Mouse (Mus musculus) embryonic facial prominence, embryonic 13.5 days (tissue): ENCODE data around the gene Ctrc. TPM values are rescaled to one million over a fixed set of nuclear protein-coding genes. Genes with fewer than 3 reads are reported as not detected.

Experiments
- ATAC-seq: fragments of 200-750 bp; cut with Nextera tagmentation; 2 replicates; pipeline ENCODE4 v1.8.0; 2017; ENCODE audit warnings: low read depth; ENCODE audit not compliant: insufficient number of reproducible peaks, insufficient read depth, low FRiP score, low TSS enrichment
- H3K27ac ChIP-seq: fragments of 300-500 bp; sonication (generic); 2 replicates; pipeline ENCODE4 v1.5.1; 2015; ENCODE audit warnings: moderate library complexity, mild to moderate bottlenecking, inconsistent platforms
- H3K27me3 ChIP-seq: fragments of 300-500 bp; sonication (generic); 2 replicates; pipeline ENCODE4 v1.6.1; 2015; ENCODE audit warnings: mild to moderate bottlenecking, inconsistent platforms
- H3K36me3 ChIP-seq: fragments of 300-500 bp; sonication (generic); 2 replicates; pipeline ENCODE4 v1.6.1; 2015; ENCODE audit warnings: mild to moderate bottlenecking, inconsistent platforms
- H3K4me1 ChIP-seq: fragments of 300-500 bp; sonication (generic); 2 replicates; pipeline ENCODE4 v1.6.1; 2015; ENCODE audit warnings: inconsistent platforms
- H3K4me2 ChIP-seq: fragments of 300-500 bp; sonication (generic); 2 replicates; pipeline ENCODE4 v1.6.1; 2015; ENCODE audit warnings: moderate library complexity, mild to moderate bottlenecking, inconsistent platforms
- H3K4me3 ChIP-seq: fragments of 300-500 bp; sonication (generic); 2 replicates; pipeline ENCODE4 v1.5.1; 2015; ENCODE audit warnings: mild to moderate bottlenecking, inconsistent platforms
- H3K9ac ChIP-seq: fragments of 300-500 bp; sonication (generic); 2 replicates; pipeline ENCODE4 v1.6.1; 2015; ENCODE audit warnings: mild to moderate bottlenecking, inconsistent platforms
- H3K9me3 ChIP-seq: fragments of 300-500 bp; sonication (generic); 2 replicates; pipeline ENCODE4 v1.6.1; 2016; ENCODE audit warnings: inconsistent platforms
- WGBS: fragments of 180-500 bp; shearing (Covaris S2); methylation state at CpG from one replicate; pipeline ENCODE4 v1.1.7; 2015; ENCODE audit warnings: mixed read lengths; 5-methylcytosine and 5-hydroxymethylcytosine counted together
- polyA plus RNA-seq: library from polyadenylated mRNA; unstranded; fragments of >200 nt; fragmentation: Nextera tagmentation; extraction: Ambion mirVana; gene quantifications from 2 replicates; pipeline ENCODE4 v1.2.1, GENCODE M21; 2015

Ctrc gene
- polyA plus RNA-seq, 1 experiment from 2014 or later = not detected

DNA sequence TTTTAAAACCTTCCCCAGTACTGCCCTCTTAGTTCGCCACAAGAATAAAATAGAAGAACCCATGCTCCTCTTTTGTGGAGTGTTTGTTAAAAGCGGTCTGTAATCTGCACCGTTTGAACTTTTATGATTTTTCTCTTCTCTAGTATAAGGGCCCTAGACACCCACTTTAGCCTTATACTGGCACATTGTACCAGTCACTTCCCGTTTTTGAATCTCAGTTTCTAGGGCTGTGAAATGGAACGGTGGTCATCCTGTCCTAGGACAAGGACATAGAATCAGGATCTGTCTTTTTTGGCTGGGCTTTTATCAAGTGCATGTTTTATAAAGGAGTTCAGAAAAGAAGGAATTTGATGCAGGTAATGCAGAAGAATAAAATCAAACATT, 52.0 kb downstream of the Ctrc start:
- H3K4me1 ChIP-seq = peaks cover 26% of the 10 kb centered on the region
- no peaks in the 10 kb centered on the region for H3K9me3 ChIP-seq
- no peaks in the 10 kb centered on the region for H3K27me3 ChIP-seq
- ATAC-seq = no peak
- H3K4me2 ChIP-seq = peak overlapping the region; percentile 61
- peaks cover 21% of the 10 kb centered on the region for H3K36me3 ChIP-seq
- WGBS = 18% methylated on average over 5 of the region's 5 CpGs
- H3K27ac ChIP-seq = peak overlapping the region; percentile 94
- H3K9ac ChIP-seq = peak overlapping the region; percentile 74
- H3K4me3 ChIP-seq = peak overlapping the region; percentile 69

DNA sequence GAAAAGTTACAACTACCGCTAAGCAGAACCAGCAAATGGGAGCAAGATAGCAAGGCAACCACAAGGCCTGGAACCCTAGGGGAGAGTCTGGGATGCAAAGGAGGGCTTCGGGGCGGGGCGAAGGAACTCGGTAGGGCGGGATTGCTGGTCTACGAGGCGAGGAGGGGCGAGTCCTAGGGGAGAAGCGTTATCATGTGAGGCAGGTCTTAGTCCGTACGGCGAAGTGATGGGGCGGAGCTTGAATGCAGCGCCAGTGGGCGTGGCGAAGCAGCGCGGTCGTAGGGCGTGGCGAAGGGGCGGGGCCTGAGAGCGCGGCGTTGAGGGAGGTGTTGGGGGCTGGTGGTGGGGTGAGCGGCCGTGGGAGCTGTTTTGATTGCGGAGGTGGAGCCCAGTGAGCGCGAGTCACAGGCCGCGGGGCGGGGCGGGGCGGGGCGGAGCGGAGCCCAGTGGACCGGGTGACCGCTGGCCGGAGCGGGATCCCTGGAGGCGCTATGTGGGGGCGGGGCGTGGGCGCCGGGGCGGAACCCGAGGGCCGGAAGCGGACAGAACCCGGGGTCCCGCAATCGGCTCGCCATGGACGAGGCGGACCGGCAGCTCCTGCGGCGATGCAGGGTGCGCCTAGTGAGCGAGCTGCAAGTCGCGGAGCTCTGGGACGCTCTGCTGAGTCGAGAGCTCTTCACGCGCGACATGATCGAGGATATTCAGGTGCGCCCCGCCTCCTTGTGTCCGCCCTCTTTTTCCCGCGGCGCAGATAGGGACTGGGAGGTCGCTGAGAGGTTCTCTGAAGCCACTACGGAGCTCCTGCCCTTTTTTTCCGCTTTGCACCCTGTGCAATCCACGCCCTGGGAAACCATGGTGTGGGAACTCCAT, 52.6 kb downstream of the Ctrc start, which contains the start of gene Casp9:
Gene Casp9, plus strand, starts transcription at position 331 of the 870 bp plus-strand sequence.
- ATAC-seq = peak; percentile 81
- H3K4me2 ChIP-seq = peak within 1 kb of the TSS; percentile 61
- H3K9me3 ChIP-seq = no peaks in the 10 kb centered on the region
- WGBS = under 1% methylated on average over 73 of the region's 80 CpGs
- H3K27me3 ChIP-seq = no peaks in the 10 kb centered on the region
- H3K36me3 ChIP-seq = peaks cover 20% of the 10 kb centered on the region
- H3K9ac ChIP-seq = peak within 1 kb of the TSS; percentile 74
- peaks cover 26% of the 10 kb centered on the region for H3K4me1 ChIP-seq
- H3K27ac ChIP-seq = peak within 1 kb of the TSS; percentile 94
- peak within 1 kb of the TSS; percentile 69 for H3K4me3 ChIP-seq

DNA sequence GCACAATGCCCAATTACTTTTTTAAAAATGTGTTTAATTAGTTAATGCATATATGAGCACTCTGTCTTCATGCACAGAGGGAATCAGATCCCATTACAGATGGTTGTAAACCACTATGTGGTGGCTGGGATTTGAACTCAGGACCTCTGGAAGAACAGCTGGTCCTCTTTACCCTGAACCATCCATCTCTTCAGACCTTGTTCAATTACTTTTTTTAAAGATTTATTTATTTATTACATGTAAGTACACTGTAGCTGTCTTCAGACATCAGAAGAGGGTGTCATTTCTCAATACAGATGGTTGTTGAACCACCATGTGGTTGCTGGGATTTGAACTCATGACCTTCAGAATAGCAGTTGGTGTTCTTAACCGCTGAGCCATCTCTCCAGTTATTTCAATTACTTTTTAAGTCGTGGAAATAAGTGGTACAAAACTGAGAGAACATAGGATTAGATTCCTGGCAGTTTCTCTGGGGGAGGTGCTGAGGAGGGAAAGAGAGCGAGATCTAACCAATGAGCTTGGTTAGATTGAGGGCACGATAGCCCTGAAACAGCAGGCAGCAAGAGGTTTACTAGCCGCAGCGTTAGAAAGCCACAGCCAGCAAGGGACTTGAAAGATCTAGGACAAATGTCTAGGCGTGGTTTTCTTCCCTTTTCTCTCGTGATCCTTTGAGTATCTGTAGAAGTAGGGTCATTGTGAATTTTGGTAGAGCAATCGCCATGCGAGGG, 53.4 kb downstream of the Ctrc start:
- peaks cover 26% of the 10 kb centered on the region for H3K4me1 ChIP-seq
- ATAC-seq = no peak
- H3K9ac ChIP-seq = peak overlapping the region; percentile 74
- H3K36me3 ChIP-seq = peaks cover 16% of the 10 kb centered on the region
- H3K27ac ChIP-seq = peak overlapping the region; percentile 94
- no peaks in the 10 kb centered on the region for H3K9me3 ChIP-seq
- peak overlapping the region; percentile 61 for H3K4me2 ChIP-seq
- H3K4me3 ChIP-seq = peak overlapping the region; percentile 69
- 10% methylated on average over 10 of the region's 10 CpGs for WGBS
- H3K27me3 ChIP-seq = no peaks in the 10 kb centered on the region

DNA sequence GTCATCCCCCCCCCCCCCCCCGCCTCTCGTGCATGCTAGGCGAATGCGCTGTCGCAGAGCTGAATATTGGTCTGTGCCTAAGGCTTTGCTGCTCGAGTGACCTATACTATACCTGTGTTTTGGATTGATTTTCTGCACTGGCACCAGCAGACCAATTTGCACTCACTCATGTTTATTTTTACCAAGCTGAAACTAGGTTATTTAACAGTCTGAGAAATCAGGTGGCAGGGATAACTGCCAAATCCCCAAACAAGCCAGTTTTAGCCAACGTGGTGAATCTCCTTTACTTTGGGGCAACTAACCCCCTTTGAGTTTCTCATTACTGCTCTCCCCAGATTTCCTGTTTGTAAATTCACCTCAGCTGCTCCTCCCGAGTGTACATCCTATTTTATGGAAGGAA, 54.2 kb downstream of the Ctrc start:
- H3K27me3 ChIP-seq = no peaks in the 10 kb centered on the region
- no peak overlapping the region for H3K4me2 ChIP-seq
- peaks cover 26% of the 10 kb centered on the region for H3K4me1 ChIP-seq
- H3K4me3 ChIP-seq = no peak overlapping the region
- 87% methylated on average over 8 of the region's 8 CpGs for WGBS
- H3K27ac ChIP-seq = no peak overlapping the region
- no peak for ATAC-seq
- H3K9me3 ChIP-seq = no peaks in the 10 kb centered on the region
- peaks cover 16% of the 10 kb centered on the region for H3K36me3 ChIP-seq
- no peak overlapping the region for H3K9ac ChIP-seq

DNA sequence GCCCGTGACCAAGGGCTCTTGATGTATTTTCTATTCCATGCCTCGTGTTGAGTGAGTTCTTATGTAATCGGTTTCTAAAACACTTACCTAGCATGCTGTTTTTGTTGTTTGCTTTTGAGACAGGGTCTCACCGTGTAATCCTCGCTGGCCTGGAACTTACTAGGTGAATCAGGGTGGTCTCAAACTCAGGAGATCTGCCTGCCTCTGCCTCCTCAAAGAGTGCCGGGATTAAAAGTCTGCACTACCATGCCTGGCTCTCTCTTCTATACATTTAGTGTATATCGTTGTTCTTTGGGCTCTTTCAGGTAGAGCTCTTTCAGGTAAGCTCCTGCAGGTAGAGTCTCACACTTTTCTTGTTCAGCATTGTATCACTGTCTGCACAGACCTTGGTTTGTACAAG, 54.7 kb downstream of the Ctrc start:
- Histone ChIP-seq H3K9me3 (no peaks in the 10 kb centered on the region), H3K9ac (no peak overlapping the region), H3K27ac (no peak overlapping the region; the same call in 1 of the 2 replicates), H3K4me2 (no peak overlapping the region), H3K36me3 (peaks cover 15% of the 10 kb centered on the region), H3K4me3 (no peak overlapping the region), H3K4me1 (peaks cover 24% of the 10 kb centered on the region), H3K27me3 (no peaks in the 10 kb centered on the region)
- WGBS = 88% methylated on average over 7 of the region's 7 CpGs
- no peak for ATAC-seq

DNA sequence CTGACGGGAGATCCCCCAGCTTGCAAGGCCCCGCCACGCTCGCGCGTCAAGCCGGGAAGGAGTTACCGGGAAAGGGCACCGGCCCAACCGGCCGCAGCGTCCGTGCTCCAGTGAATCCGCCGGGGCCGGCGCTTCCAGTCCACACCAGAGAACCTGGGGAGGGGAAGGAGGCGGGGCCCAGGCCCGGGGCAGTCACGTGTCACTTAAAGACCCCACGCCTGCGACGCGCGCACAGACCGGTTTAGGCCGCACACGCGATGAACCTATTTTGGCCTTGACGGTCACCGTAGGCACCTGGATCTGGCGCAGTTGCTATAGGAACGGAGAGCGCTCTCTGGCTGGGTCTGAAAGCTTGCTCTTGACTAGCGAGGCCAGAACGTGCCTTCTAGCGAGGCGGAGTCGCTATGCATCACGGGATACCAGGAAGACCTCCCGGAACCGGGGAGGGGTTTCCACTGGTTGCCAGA, 55.6 kb downstream of the Ctrc start, which contains the start of gene Dnajc16:
Gene Dnajc16, minus strand, starts transcription at position 408 of the 467 bp plus-strand sequence.
- H3K9ac ChIP-seq = peak within 1 kb of the TSS; percentile 94
- H3K4me1 ChIP-seq = peaks cover 19% of the 10 kb centered on the region
- H3K27me3 ChIP-seq = no peaks in the 10 kb centered on the region
- H3K36me3 ChIP-seq = peaks cover 21% of the 10 kb centered on the region
- H3K4me3 ChIP-seq = peak within 1 kb of the TSS; percentile 93
- peak within 1 kb of the TSS; percentile 89 for H3K4me2 ChIP-seq
- H3K9me3 ChIP-seq = no peaks in the 10 kb centered on the region
- H3K27ac ChIP-seq = peak within 1 kb of the TSS; percentile 81
- under 1% methylated on average over 42 of the region's 42 CpGs for WGBS
- ATAC-seq = peak; percentile 93

DNA sequence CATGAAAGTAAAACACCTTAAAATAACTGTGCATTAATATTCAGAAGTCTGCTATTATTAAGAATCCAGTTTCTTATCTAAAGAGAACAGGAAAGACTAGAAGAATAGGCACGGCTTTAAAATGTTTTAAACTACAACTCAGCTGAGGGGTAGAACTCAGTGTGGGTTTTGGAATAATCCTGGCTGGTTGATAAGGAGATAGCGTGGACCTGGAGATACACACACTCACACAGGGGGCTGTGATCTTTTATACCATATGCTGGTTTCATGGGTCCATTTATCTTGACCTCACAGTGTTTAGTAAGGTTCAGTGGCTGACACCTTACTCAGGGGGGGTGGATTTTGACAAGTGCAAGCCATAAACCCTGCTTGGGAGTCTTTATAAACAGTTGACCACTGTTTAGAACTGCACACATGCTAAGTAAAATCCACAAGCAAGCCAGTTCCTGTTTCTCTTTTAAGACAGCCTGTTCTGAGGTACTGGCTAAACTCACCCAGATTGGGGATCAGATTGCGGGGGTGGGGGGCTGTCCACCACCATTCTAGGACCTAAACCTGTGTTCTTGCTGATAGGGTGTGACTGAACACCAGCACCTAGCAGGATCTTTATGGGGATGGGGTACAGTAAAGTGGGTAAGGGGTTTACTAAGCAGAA, 56.5 kb downstream of the Ctrc start:
- Histone ChIP-seq H3K27ac (peak overlapping the region; percentile 81; the same call in 1 of the 2 replicates), H3K4me3 (peak overlapping the region; percentile 93), H3K4me1 (peaks cover 11% of the 10 kb centered on the region), H3K27me3 (no peaks in the 10 kb centered on the region), H3K9ac (peak overlapping the region; percentile 94), H3K36me3 (peaks cover 30% of the 10 kb centered on the region), H3K9me3 (no peaks in the 10 kb centered on the region), H3K4me2 (peak overlapping the region; percentile 89)
- WGBS = 57% methylated on average over 3 of the region's 3 CpGs
- no peak for ATAC-seq

DNA sequence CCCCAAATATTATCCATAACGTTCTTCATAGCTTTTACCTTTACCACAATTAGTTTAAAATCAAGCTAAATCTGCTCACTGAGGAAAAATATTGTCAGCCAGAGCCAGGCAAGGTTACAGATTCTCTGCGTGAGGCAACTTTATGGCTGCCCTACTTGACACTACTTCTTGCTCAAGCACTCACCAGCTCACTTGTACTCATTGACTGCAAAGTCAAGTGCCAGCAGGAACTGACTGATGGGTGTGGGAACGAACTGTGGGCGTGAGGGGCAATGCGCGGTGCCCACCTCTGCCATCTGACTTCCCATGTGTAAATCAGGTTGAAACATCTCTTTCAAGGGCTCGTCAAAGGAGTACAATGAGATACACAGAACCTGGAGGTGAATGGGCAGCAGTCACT, 58.7 kb downstream of the Ctrc start:
- Histone ChIP-seq H3K27me3 (no peaks in the 10 kb centered on the region), H3K9me3 (no peaks in the 10 kb centered on the region), H3K27ac (no peak overlapping the region), H3K4me2 (no peak overlapping the region), H3K36me3 (peaks cover 50% of the 10 kb centered on the region), H3K4me3 (no peak overlapping the region), H3K9ac (0 out of 2 replicates have a peak overlapping the region, but pooled peaks have one; percentile 40), H3K4me1 (peaks cover 7% of the 10 kb centered on the region)
- ATAC-seq = no peak
- WGBS = 91% methylated on average over 7 of the region's 7 CpGs

DNA sequence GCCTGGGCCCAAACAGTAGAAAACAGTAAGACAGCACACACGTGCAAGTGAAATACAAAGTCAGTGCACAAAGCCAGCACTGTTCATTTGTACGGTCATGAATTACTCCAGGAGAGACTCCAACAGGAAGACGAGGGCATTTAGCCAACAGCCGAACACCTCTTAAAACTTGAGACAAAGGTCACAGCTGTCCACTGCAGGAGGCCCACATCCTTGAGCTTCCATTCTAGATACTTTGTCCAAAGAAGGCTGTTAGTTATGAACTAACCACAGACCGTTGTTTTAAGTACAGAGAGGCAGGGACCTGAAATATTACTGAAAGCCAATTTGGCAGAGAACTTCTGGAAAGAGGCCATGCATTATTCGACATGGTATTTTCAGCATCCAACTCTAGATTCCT, 59.1 kb downstream of the Ctrc start:
- Histone ChIP-seq H3K9ac (0 out of 2 replicates have a peak overlapping the region, but pooled peaks have one; percentile 40), H3K4me1 (peaks cover 7% of the 10 kb centered on the region), H3K27me3 (no peaks in the 10 kb centered on the region), H3K36me3 (peaks cover 55% of the 10 kb centered on the region), H3K27ac (0 out of 2 replicates have a peak overlapping the region, but pooled peaks have one; percentile 22), H3K4me3 (no peak overlapping the region), H3K4me2 (no peak overlapping the region), H3K9me3 (no peaks in the 10 kb centered on the region)
- 76% methylated on average over 6 of the region's 6 CpGs for WGBS
- no peak for ATAC-seq

DNA sequence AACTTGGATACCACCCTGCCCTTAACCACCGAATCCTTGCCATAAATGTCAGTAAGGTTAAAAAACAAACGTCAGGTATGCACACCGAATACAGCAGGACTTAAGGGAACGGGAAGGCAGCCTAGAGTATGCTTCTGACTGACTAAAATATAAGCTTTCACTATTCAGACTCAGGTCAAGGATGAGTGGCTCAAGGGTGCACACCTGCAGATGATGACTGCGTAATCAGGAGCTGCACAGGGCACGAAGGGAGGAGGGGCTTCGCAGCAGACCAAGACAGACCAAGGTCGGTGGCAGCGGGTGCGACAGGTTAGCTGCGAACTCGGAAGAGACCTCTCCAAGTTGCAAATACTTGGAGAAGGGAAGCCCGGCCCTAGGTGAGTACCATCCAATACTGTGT, 60.0 kb downstream of the Ctrc start:
- Histone ChIP-seq H3K36me3 (peaks cover 64% of the 10 kb centered on the region), H3K27ac (no peak overlapping the region), H3K9ac (no peak overlapping the region), H3K4me3 (no peak overlapping the region), H3K4me1 (peaks cover 7% of the 10 kb centered on the region), H3K27me3 (no peaks in the 10 kb centered on the region), H3K9me3 (no peaks in the 10 kb centered on the region), H3K4me2 (no peak overlapping the region)
- no peak for ATAC-seq
- 89% methylated on average over 13 of the region's 13 CpGs for WGBS

DNA sequence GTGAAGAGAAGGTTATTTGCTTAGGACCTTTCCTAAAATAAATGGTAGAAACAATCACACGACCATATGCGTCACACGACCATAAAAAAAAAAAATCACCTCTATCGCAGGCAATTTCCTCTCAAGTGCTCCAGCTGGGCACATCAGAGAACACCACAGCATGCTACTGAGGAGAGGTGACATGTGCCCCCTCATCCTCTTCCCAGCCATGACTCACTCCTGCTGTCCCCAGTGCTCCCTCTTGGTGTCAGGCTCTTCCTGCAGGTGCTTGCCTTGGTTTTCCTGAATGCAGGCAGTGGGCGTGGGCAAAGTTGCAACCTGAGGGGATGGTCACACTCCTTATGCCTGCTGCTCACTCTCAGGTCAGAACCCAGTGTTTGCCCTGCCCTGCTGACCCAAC, 61.3 kb downstream of the Ctrc start:
- H3K36me3 ChIP-seq = peaks cover 77% of the 10 kb centered on the region
- ATAC-seq = no peak
- WGBS = 86% methylated on average over 5 of the region's 5 CpGs

More for the DNA sequence above, 61.3 kb downstream of the Ctrc start:
- Histone ChIP-seq H3K9ac (no peak overlapping the region), H3K27ac (no peak overlapping the region), H3K4me3 (no peak overlapping the region), H3K4me1 (peaks cover 4% of the 10 kb centered on the region), H3K27me3 (no peaks in the 10 kb centered on the region), H3K9me3 (no peaks in the 10 kb centered on the region), H3K4me2 (no peak overlapping the region)
